Mouse (Mus musculus): ENCODE results near the gene Frem1.

DNA sequence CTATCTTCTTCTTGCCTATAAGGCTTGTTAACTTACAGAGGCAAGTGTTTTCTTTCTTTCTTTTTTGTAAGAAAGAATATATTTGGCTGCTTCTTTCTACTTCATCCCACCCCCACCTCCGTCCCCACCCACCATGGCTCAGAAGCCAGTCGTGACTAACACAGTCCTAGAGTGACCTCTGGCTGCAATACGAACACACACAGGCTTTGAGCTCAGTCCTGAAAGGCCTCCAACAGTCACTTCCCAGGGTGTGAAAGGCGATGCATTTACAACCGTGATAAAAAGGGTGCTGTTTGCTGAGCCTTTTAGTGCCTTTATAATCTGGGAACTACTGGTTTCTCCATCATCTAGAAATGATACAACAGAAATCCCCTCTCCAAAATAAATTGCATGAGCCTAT, 117.8 kb downstream of the Frem1 start:
- TF ChIP-seq CTCF (IDR thresholded peaks at IDR 0.05; ENCODE audit: control insufficient read depth, insufficient read depth, low read length) (peak; percentile 22; the same call in 1 of the 2 replicates), POLR2A (IDR thresholded peaks at IDR 0.05; ENCODE audit: borderline replicate concordance, control insufficient read depth, low read depth, low read length) (no peak)

All from bone marrow, adult 2 months (tissue).